Mouse (Mus musculus): ENCODE data around the gene Ubac2.

Gene Ubac2

GRCm38 (mm10) chr14:121962128-121962890, 83.9 kb downstream of the Ubac2 start:
- no peak for ATAC-seq (ENCODE audit: insufficient number of reproducible peaks, low FRiP score, low TSS enrichment)

GRCm38 (mm10) chr14:121963251-121963941, 85.0 kb downstream of the Ubac2 start:
- no peak for ATAC-seq (ENCODE audit: insufficient number of reproducible peaks, low FRiP score, low TSS enrichment)

DNA sequence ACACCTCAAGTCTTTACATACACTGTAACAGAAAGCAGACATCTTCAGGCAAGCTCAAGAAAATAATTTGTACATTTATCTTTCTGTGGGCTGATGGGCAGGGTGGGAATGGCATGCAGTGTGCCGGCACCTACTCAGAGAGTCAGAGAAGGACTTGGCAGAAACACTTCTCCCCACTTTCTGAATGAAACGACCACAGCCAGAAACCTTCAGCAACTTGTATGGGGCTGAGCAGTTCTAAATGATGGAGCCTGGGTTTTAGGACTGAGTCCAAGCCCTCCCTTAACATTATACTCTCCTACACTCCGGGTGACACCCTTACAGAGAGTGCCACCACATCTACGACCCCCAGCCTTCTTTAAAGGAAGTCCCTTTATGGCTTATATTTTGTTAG, 85.5 kb downstream of the Ubac2 start:
- no peak for ATAC-seq (ENCODE audit: insufficient number of reproducible peaks, low FRiP score, low TSS enrichment)

DNA sequence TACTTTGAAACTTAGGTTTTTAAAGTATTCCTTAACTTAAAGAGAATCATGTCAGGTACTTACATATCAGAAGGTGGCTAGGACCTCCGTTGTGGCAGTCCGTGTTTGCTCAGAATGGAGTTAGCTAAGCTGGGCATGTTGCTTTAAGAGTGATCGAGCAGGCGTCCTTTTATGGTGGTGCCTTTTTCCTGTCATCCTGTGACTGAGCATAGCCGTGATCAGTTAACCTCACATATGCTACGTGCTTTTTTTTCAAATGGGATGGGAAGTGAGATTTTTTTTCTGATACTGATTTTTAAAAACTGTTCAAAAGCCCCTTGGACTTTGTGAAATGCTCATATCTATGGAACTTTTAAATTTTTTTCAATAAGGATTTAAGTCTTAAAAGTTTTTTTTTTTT, 86.6 kb downstream of the Ubac2 start, which contains the start of gene Gpr183:
Gpr183 (minus strand) TSS at position 206 of the 400 bp plus-strand sequence.
- ATAC-seq (ENCODE audit: insufficient number of reproducible peaks, low FRiP score, low TSS enrichment) = no peak

DNA sequence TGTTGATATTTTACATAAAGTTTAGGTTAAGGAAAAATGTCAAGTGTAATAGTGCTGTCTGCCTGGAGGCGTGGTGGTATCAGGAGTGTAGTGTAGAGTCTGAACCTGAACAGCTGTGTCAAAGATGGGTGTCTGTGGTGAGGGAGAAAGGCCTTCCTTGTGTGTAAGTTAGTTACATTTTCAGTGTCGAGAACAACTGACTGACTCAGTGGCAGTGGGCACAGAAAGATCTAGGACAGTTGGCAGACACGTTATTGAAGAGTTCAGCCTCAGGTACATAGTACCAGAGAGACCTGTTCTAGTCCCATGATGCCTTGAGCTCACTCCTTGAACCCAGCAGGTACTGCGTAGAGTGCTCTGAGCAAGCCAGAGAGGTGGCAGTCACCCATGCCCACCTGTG, 87.0 kb downstream of the Ubac2 start:
- ATAC-seq (ENCODE audit: insufficient number of reproducible peaks, low FRiP score, low TSS enrichment) = no peak

- ATAC-seq (ENCODE audit: insufficient number of reproducible peaks, low FRiP score, low TSS enrichment) = no peak
Observed at GRCm38 (mm10) chr14:121967095-121967494, 88.7 kb downstream of the Ubac2 start.

- ATAC-seq (ENCODE audit: insufficient number of reproducible peaks, low FRiP score, low TSS enrichment) = no peak
Observed at GRCm38 (mm10) chr14:121970402-121970801, 92.0 kb downstream of the Ubac2 start.

GRCm38 (mm10) chr14:121973114-121973513, 94.7 kb downstream of the Ubac2 start:
- no peak for ATAC-seq (ENCODE audit: insufficient number of reproducible peaks, low FRiP score, low TSS enrichment)

- no peak for ATAC-seq (ENCODE audit: insufficient number of reproducible peaks, low FRiP score, low TSS enrichment)
Observed at GRCm38 (mm10) chr14:121981531-121981930, 103.1 kb downstream of the Ubac2 start.

- ATAC-seq (ENCODE audit: insufficient number of reproducible peaks, low FRiP score, low TSS enrichment) = no peak
Observed at GRCm38 (mm10) chr14:121983009-121983933, 104.9 kb downstream of the Ubac2 start.

DNA sequence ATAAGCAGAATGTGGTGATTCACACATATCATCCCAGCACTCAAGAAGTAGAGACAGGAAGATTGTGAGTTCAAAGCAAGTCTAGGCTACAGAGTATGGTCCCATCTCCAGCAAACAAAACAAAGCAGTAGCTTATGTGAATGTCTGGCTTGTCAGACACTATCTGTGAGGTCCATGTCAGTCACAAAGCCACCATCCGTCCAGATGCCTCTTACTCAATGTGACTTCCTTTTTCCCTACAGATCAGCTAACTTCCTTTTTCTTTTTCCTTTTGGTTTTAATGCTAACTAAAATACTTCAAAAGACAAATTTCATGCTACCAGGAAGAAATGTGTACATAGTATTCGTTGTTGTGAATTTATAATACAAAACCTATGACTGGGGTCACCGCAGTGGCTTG, 107.1 kb downstream of the Ubac2 start:
- ATAC-seq (ENCODE audit: insufficient number of reproducible peaks, low FRiP score, low TSS enrichment) = no peak

DNA sequence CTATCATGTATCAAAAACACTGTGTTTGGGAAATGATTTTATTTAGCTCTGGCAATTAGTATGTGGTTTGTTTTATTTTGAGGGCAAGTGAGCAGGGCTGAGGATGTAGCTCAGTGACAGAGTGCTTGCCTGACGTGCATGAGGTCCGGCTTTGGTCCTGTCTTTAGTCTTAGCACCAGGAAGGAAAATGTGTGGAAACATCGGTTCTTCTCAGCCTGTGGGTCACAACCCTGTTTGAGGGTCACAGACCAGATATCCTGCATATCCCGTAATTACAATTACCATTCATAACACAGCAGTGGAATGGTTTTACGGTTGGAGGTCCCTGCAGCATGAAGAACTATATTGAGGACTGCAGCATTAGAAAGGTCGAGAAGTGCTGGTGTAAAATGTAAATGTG, 107.6 kb downstream of the Ubac2 start:
- ATAC-seq (ENCODE audit: insufficient number of reproducible peaks, low FRiP score, low TSS enrichment) = no peak

GRCm38 (mm10) chr14:121987287-121987686, 108.9 kb downstream of the Ubac2 start:
- no peak for ATAC-seq (ENCODE audit: insufficient number of reproducible peaks, low FRiP score, low TSS enrichment)

DNA sequence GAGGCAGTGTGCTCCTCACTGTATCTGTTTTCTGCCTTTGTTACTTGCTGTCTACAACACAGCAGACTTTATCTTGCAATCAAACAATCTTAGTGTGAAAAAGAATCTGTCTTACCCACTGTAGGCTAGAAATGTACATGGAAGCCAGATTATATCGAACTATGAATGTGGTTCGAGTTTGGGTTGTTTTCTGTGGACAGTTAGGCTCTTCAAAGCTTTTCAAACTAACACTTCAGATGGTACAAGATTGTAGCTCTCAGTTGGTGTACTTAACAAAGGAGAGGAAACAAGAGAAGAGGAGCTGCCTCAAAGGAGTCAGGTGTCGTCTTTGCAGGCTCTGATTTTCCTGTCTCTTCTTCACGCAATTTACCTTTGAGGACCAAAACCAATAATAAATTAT, 109.3 kb downstream of the Ubac2 start:
- no peak for ATAC-seq (ENCODE audit: insufficient number of reproducible peaks, low FRiP score, low TSS enrichment)

DNA sequence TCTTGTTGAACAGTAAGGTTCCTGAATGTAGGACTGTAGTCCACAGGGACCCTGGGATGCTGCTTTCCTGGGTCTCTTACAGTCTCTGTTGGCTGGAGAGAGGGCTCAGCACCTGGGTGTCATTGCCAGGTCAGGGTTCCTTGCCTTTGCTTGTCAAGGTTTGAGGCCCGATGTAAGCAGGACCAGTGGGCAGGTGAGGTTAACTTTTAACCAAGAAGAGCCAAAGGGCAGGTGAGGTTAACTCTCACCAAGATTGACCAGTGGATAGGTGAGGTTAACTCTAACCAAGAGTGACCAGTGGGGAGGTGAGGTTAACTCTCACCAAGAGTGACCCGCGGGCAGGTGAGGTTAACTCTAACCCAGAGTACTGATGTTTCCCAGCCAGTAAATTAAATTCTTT, 110.9 kb downstream of the Ubac2 start:
- ATAC-seq (ENCODE audit: insufficient number of reproducible peaks, low FRiP score, low TSS enrichment) = no peak

DNA sequence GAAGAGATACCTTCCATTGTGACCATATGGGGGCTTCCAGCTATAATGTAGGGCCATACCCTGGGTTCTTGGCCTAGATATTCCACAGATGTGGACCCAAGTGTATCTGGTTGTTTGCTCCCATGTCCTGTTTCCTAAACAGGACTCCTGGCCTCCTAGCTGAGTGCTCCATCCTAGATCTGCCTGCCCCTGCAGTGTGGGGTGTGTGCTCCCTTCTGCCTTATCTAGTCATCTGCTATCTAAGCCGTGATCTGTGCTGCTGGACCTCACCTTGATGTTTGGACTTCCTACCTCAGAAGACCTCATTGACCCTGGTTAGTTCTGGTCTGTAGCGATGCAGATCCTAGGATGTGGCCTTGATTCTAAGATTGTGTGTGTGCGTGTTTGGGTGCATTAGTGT, 111.4 kb downstream of the Ubac2 start:
- ATAC-seq (ENCODE audit: insufficient number of reproducible peaks, low FRiP score, low TSS enrichment) = no peak

DNA sequence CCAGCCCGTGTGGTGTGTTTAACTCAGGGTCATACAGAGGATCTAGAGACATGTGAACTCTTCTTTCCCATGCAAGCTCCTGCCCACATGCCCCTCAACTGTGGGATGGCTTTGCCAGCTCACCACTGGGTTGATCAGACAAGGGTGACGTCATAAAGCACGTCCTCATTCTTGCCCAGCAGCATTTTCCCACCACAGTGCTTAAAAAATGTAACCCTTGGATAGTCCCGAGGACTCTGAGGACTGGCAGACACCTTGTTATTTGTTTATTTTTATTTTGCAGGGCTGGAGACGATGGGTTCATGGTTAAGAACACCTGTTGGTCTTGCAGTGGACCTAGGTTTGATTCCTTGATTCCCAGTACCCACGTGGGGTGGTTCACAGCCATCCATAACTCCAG, 112.5 kb downstream of the Ubac2 start:
- ATAC-seq (ENCODE audit: insufficient number of reproducible peaks, low FRiP score, low TSS enrichment) = no peak

DNA sequence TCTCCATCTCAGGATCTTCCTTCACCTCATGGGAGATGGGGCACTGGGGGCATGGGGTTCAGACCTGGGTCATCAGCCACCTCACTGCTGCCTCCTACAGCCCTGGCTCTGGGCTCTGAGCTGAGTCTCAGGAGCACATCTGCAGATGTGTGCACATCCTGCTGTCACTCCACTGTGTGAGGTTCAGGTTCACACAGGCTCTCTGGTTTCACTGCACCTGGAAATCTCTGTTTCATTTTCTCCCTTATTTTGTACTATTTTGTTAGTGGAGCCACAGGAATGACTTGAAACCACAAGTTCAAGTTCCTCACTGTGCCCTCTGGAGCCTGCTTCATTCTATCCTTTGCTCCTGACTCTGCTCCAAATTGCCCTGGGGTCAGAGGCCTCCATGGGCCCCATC, 113.5 kb downstream of the Ubac2 start:
- ATAC-seq (ENCODE audit: insufficient number of reproducible peaks, low FRiP score, low TSS enrichment) = no peak

- ATAC-seq (ENCODE audit: insufficient number of reproducible peaks, low FRiP score, low TSS enrichment) = no peak
Observed at GRCm38 (mm10) chr14:121992395-121993280, 114.2 kb downstream of the Ubac2 start.

GRCm38 (mm10) chr14:121993616-121994015, 115.2 kb downstream of the Ubac2 start:
- ATAC-seq (ENCODE audit: insufficient number of reproducible peaks, low FRiP score, low TSS enrichment) = no peak
